Mouse (Mus musculus) forebrain, embryonic 12.5 days (tissue): ENCODE data around the gene Sema4f. TPM values are rescaled to one million over a fixed set of nuclear protein-coding genes. Genes with fewer than 3 reads are reported as not detected.

ENCODE experiments used
- ATAC-seq: fragments of 200-750 bp; cut with Nextera tagmentation; 2 replicates; pipeline ENCODE4 v1.8.0; 2017; ENCODE audit warnings: moderate TSS enrichment; ENCODE audit not compliant: low FRiP score
- H3K27ac ChIP-seq: fragments of 300-500 bp; sonication (generic); 2 replicates; pipeline ENCODE4 v1.5.1; 2016; ENCODE audit warnings: mild to moderate bottlenecking
- H3K27me3 ChIP-seq: fragments of 300-500 bp; sonication (generic); 2 replicates; pipeline ENCODE4 v1.6.1; 2016; ENCODE audit warnings: mild to moderate bottlenecking
- H3K36me3 ChIP-seq: fragments of 300-500 bp; sonication (generic); replicated peaks from 2 replicates; pipeline ENCODE4 v1.6.1; 2016; ENCODE audit warnings: mild to moderate bottlenecking
- H3K4me1 ChIP-seq: fragments of 300-500 bp; sonication (generic); 2 replicates; pipeline ENCODE4 v1.6.1; 2016
- H3K4me2 ChIP-seq: fragments of 300-500 bp; sonication (generic); 2 replicates; pipeline ENCODE4 v1.6.1; 2016; ENCODE audit warnings: mild to moderate bottlenecking, moderate library complexity
- H3K4me3 ChIP-seq: fragments of 300-500 bp; sonication (generic); replicated peaks from 2 replicates; pipeline ENCODE4 v1.5.1; 2016; ENCODE audit warnings: mild to moderate bottlenecking
- H3K9ac ChIP-seq: fragments of 300-500 bp; sonication (generic); 2 replicates; pipeline ENCODE4 v1.6.1; 2016; ENCODE audit warnings: mild to moderate bottlenecking
- H3K9me3 ChIP-seq: fragments of 300-500 bp; sonication (generic); 2 replicates; pipeline ENCODE4 v1.6.1; 2016
- WGBS: fragments of 180-500 bp; shearing (Covaris S2); methylation state at CpG from one replicate; pipeline ENCODE4 v1.1.7; 2016; 5-methylcytosine and 5-hydroxymethylcytosine counted together
- polyA plus RNA-seq: library from polyadenylated mRNA; unstranded; fragments of >200 nt; fragmentation: Nextera tagmentation; extraction: Ambion mirVana; gene quantifications from 2 replicates; pipeline ENCODE4 v1.2.1, GENCODE M21; 2016

Sema4f gene
- polyA plus RNA-seq, 1 experiment from 2014 or later = 4.6 TPM

DNA sequence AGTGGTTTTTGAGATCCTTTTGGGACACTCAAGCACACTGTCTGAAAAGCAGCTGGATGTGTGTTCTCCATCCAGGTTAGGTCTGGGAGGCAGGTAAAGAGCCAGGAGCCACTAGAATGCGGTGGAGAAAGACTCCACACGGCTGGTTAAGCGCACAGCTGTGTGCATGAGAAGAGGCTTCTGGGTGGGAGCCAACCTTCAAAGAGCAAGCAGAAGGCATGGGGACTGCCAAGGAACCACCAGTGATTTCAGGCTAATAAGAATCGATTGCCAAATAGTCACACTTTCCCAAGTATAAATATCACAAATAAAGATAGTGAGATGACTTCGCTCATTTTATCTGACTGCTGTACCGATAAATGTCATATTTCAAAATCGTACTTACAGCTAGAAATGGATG is 13.0 kb downstream of the Sema4f start:
- 88% methylated on average over 7 of the region's 7 CpGs for WGBS
- Histone ChIP-seq H3K9me3 (no peaks in the 10 kb centered on the region), H3K36me3 (no peaks in the 10 kb centered on the region), H3K4me2 (no peak overlapping the region), H3K9ac (no peak overlapping the region), H3K4me3 (no peak overlapping the region), H3K27me3 (no peaks in the 10 kb centered on the region), H3K27ac (no peak overlapping the region), H3K4me1 (no peaks in the 10 kb centered on the region)
- ATAC-seq = no peak

- no peaks in the 10 kb centered on the region for H3K27me3 ChIP-seq
- no peaks in the 10 kb centered on the region for H3K4me1 ChIP-seq
- H3K4me2 ChIP-seq = no peak overlapping the region
- 78% methylated on average over 10 of the region's 10 CpGs for WGBS
- H3K27ac ChIP-seq = no peak overlapping the region
- H3K9me3 ChIP-seq = no peaks in the 10 kb centered on the region
- H3K4me3 ChIP-seq = no peak overlapping the region
- no peak overlapping the region for H3K9ac ChIP-seq
- ATAC-seq = no peak
- no peaks in the 10 kb centered on the region for H3K36me3 ChIP-seq
Observed at GRCm38 (mm10) chr6:82926106-82926505, 13.5 kb downstream of the Sema4f start.

- H3K4me3 ChIP-seq = no peak overlapping the region
- no peak overlapping the region for H3K4me2 ChIP-seq
- WGBS = 61% methylated on average over 3 of the region's 3 CpGs
- no peaks in the 10 kb centered on the region for H3K9me3 ChIP-seq
- no peaks in the 10 kb centered on the region for H3K27me3 ChIP-seq
- H3K4me1 ChIP-seq = no peaks in the 10 kb centered on the region
- H3K36me3 ChIP-seq = no peaks in the 10 kb centered on the region
- H3K27ac ChIP-seq = no peak overlapping the region
- ATAC-seq = no peak
- H3K9ac ChIP-seq = no peak overlapping the region
Observed at GRCm38 (mm10) chr6:82925005-82925404, 14.6 kb downstream of the Sema4f start.

DNA sequence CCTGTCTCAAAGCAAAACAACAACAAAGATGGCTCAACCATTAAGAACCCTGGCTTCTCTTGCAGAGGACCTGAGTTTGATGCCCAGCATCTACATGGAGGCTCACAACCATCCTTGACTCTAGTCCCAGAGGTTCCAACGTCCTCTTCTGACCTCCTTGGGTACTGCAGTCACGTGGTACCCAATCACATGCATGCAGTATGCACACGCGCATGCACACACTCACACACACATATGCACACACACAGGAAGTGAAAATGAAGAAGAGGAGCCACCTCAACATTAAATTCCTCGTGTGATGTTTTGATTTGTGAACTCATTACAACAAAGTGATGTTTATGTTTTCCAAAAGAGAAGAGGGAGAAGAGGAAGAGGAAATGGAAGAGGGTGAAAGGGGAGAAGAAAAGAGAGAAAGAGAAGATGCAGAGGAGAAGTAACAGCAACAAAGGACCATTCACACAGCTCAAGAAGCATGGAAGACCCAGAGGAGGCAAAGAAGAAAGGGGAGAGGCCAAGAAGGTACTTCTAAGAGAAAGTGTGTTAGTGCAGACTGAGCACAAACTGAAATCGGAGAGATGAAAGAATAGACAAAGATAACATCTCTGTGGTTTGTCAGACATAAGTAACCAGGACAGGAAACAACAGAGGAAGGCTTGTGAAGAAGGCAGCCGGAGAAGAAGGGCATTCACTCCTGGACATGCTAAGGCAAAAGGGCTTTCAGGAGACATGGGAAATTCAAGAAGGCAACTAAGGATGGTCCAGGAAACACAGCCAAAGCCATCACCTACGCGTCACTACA is 17.9 kb downstream of the Sema4f start:
- ATAC-seq = no peak
- H3K9me3 ChIP-seq = no peaks in the 10 kb centered on the region
- H3K4me1 ChIP-seq = no peaks in the 10 kb centered on the region
- H3K4me2 ChIP-seq = no peak overlapping the region
- no peak overlapping the region for H3K4me3 ChIP-seq
- no peak overlapping the region for H3K9ac ChIP-seq
- whole genome bisulfite sequencing = 84% methylated on average over 9 of the region's 9 CpGs
- no peaks in the 10 kb centered on the region for H3K36me3 ChIP-seq
- H3K27ac ChIP-seq = no peak overlapping the region
- H3K27me3 ChIP-seq = no peaks in the 10 kb centered on the region

GRCm38 (mm10) chr6:82919520-82919919 is 20.0 kb downstream of the Sema4f start:
- Histone ChIP-seq H3K4me3 (no peak overlapping the region), H3K27me3 (no peaks in the 10 kb centered on the region), H3K4me2 (no peak overlapping the region), H3K9me3 (no peaks in the 10 kb centered on the region), H3K27ac (no peak overlapping the region), H3K4me1 (no peaks in the 10 kb centered on the region), H3K36me3 (no peaks in the 10 kb centered on the region), H3K9ac (no peak overlapping the region)
- whole genome bisulfite sequencing = 61% methylated on average over 8 of the region's 8 CpGs
- no peak for ATAC-seq

DNA sequence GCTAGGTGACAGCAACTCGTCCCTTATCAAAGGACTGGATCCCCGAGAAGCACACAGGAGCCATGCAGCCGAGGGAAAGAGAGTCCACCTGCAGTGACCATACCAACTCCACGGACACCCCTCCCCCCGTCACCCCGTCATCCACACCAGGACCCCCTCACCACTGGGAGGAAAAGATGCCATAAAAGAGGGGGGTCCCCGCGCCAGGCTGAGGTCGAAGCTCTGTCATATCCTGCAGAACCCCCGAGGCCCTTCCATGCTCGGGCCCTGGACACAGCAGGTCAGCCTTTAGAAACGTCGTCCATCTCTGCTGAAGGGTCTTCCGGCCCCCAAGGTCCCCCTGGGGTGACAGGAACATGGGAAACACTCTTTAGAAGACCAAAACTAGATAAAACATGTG is 21.2 kb downstream of the Sema4f start:
- Histone ChIP-seq H3K9me3 (no peaks in the 10 kb centered on the region), H3K27ac (no peak overlapping the region), H3K9ac (no peak overlapping the region), H3K36me3 (no peaks in the 10 kb centered on the region), H3K4me3 (no peak overlapping the region), H3K27me3 (no peaks in the 10 kb centered on the region), H3K4me1 (no peaks in the 10 kb centered on the region), H3K4me2 (no peak overlapping the region)
- no peak for ATAC-seq
- WGBS = 85% methylated on average over 14 of the region's 14 CpGs

- Histone ChIP-seq H3K4me2 (no peak overlapping the region), H3K36me3 (no peaks in the 10 kb centered on the region), H3K9ac (no peak overlapping the region), H3K4me1 (no peaks in the 10 kb centered on the region), H3K27ac (no peak overlapping the region), H3K4me3 (no peak overlapping the region), H3K9me3 (no peaks in the 10 kb centered on the region), H3K27me3 (no peaks in the 10 kb centered on the region)
- ATAC-seq = peak; percentile 60
- WGBS = 18% methylated on average over 8 of the region's 8 CpGs
Observed at GRCm38 (mm10) chr6:82917778-82918129, 21.8 kb downstream of the Sema4f start.

DNA sequence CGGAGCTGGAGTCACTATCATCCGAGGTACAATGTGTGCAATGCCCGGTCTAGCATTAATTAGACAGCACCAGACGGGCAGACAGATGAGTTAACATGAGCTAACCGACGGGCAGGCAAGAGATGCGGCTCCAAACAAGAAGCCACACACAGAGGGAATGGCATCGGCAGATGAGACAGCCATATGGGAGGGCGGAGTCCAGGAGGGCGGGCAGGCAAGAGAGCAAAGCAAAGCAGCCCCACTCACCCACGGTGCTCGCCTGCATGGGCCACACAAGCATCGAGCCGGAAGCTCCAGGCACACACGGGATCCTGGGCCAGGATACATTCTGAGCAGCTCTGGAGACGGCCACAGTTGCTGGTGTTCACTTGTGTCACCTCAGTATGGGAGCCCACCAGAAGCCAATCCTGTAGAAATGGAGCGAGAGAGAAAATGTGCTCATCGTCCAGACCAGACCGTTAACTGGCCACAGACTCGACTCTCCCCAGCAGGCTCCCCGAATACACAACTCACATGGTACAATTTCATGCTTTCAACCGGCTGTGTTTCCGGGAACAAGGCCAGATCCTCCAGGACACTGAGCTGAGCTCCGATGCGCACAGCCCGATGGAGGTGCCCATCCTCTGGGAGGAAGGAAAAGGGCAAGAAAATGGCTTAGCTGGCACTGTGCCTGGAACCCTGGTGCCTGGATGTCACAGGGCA is 22.3 kb downstream of the Sema4f start:
- 76% methylated on average over 26 of the region's 26 CpGs for WGBS
- H3K27ac ChIP-seq = no peak overlapping the region
- peak; percentile 52 for ATAC-seq

GRCm38 (mm10) chr6:82916459-82916858 is 23.1 kb downstream of the Sema4f start:
- H3K9ac ChIP-seq = no peak overlapping the region
- H3K4me3 ChIP-seq = no peak overlapping the region
- H3K36me3 ChIP-seq = no peaks in the 10 kb centered on the region
- no peaks in the 10 kb centered on the region for H3K4me1 ChIP-seq
- ATAC-seq = no peak
- no peak overlapping the region for H3K4me2 ChIP-seq
- H3K9me3 ChIP-seq = no peaks in the 10 kb centered on the region
- H3K27ac ChIP-seq = no peak overlapping the region
- no peaks in the 10 kb centered on the region for H3K27me3 ChIP-seq
- WGBS = 92% methylated on average over 4 of the region's 4 CpGs

More for the DNA sequence above, 22.3 kb downstream of the Sema4f start:
- Histone ChIP-seq H3K4me3 (no peak overlapping the region), H3K27me3 (no peaks in the 10 kb centered on the region), H3K9ac (no peak overlapping the region), H3K9me3 (no peaks in the 10 kb centered on the region), H3K36me3 (no peaks in the 10 kb centered on the region), H3K4me2 (no peak overlapping the region), H3K4me1 (no peaks in the 10 kb centered on the region)

DNA sequence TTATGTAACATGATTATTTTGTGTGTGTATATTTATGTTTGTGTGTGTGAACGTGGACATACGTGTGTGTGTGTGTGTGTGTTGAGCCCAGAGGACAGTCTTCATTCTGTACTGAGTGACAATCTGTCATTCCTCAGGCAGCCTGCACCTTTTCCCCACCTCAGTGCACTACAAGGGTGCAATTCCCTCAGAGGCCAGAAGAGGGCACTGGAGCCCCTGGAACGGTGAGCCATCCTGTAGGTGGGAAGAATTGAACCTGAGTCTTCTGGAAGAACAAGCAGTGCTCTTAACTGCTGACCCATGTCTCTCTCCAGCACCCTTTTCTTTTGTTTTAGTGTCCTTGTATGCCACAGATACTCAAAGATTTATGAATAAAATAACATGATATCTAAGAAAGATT is 23.7 kb downstream of the Sema4f start:
- Histone ChIP-seq H3K27ac (no peak overlapping the region), H3K36me3 (no peaks in the 10 kb centered on the region), H3K27me3 (no peaks in the 10 kb centered on the region), H3K4me2 (no peak overlapping the region), H3K4me3 (no peak overlapping the region), H3K9me3 (no peaks in the 10 kb centered on the region), H3K4me1 (no peaks in the 10 kb centered on the region), H3K9ac (no peak overlapping the region)
- 27% methylated on average over 3 of the region's 3 CpGs for WGBS
- no peak for ATAC-seq

GRCm38 (mm10) chr6:82913336-82914247 is 26.0 kb downstream of the Sema4f start:
- H3K36me3 ChIP-seq = no peaks in the 10 kb centered on the region
- no peak for ATAC-seq
- H3K9ac ChIP-seq = no peak overlapping the region
- no peaks in the 10 kb centered on the region for H3K9me3 ChIP-seq
- no peak overlapping the region for H3K4me2 ChIP-seq
- H3K27me3 ChIP-seq = no peaks in the 10 kb centered on the region
- 83% methylated on average over 28 of the region's 28 CpGs for WGBS
- no peak overlapping the region for H3K27ac ChIP-seq
- no peaks in the 10 kb centered on the region for H3K4me1 ChIP-seq
- no peak overlapping the region for H3K4me3 ChIP-seq

DNA sequence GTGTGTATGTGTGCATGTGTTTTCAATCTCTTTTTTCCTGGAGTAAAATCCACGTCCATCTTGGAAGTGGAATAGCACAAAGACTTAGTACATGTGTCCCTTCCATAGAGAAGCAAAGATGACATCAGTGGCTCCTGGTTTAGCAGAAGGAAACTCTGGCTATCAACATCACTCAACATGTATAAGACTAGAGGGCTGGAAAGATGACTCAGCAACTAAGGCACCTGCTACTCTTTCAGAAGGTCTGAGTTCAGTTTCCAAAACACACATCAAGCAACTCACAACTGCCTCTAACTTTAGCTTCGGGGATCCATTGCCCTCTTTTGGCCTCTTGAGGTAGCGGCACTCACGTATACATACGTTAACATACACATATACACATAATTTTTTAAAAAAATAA is 28.3 kb downstream of the Sema4f start:
- 89% methylated on average over 5 of the region's 5 CpGs for WGBS
- Histone ChIP-seq H3K36me3 (no peaks in the 10 kb centered on the region), H3K27me3 (no peaks in the 10 kb centered on the region), H3K4me3 (no peak overlapping the region), H3K4me2 (no peak overlapping the region), H3K9ac (no peak overlapping the region), H3K9me3 (no peaks in the 10 kb centered on the region), H3K27ac (no peak overlapping the region), H3K4me1 (no peaks in the 10 kb centered on the region)
- ATAC-seq = no peak
